Mouse (Mus musculus) CH12F3 (cell line): ENCODE measurements around the gene Lcn5.
"Not testable (repeated sequence)": the region's sequence is repeated elsewhere in the genome, so short reads cannot be mapped to it uniquely, and the experiment has no call there.

Source experiments
- in situ Hi-C: fragments of 300-500 bp; cut with MboI; formaldehyde crosslinking; loops from 2 replicates; pipeline ENCODE4 v1.14.3; 2020; ENCODE audit warnings: low sequenced_read_pairs

Gene Lcn5

DNA sequence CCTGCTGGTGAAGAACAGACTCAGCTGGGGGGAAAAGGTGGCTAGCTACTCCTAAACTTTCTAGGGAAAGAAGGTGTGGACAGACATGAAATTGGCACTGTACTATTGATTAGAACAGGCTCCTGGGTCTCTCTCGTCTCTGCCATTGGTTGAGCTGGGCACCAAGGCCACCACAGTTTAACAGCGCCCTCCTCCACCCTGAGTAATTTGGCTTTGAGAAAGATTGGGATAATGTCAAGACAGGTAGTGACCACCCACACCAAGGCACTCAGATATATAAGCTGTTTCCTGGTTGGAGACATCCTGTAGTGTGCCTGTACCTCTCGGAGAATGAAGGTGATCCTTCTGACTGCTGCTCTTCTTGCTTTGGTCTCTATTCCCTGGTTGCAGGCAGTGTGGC is 18.7 kb downstream of the Lcn5 start, which contains the start of gene Lcn6:
TSS of gene Lcn6 (plus strand) at position 301 of the 400 bp plus-strand sequence.
- in situ Hi-C loops = no loop called here

DNA sequence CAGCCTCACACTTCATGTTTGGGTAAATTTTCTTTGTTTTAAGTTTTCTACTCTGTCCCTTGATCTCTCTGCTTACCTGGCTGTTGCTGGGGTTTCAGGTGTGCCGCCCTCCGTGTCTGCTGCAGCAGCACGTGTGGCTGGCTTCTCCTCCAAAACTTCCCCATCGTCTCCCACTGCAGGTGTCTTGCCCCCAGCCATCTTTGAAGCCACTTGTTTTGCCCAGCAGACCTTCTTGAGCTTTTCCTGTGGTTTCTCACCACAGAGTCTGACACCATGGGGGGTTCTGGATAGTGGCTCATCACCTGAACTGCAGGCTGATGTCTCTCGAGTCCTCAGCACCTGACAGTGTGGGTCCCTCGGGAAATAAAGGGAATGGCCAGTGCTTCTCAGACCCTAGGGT is 21.8 kb downstream of the Lcn5 start:
- in situ Hi-C loops = no loop called here

DNA sequence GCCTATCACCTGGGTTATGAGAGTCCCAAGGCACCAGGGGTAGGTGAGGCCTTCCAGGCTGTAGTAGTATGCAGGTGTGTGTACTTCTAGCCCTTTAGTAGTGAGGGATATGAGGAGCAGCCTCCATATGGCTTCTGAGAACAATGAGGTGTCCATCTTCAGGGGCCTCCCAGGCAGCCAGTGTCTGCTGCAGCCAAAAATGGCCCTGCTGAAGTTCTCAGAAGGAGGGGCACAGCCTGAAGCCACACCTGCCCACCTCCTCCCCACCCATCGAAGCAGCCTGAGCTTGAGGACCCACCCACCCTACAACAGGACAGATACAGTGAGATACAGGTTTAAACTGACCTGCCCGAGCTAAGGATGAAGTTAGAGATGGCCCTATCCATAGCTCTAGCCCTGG is 24.7 kb downstream of the Lcn5 start, which contains the start of gene Lcn10:
TSS of gene Lcn10 (plus strand) at position 301 of the 400 bp plus-strand sequence.
- in situ Hi-C loops = no loop called here

DNA sequence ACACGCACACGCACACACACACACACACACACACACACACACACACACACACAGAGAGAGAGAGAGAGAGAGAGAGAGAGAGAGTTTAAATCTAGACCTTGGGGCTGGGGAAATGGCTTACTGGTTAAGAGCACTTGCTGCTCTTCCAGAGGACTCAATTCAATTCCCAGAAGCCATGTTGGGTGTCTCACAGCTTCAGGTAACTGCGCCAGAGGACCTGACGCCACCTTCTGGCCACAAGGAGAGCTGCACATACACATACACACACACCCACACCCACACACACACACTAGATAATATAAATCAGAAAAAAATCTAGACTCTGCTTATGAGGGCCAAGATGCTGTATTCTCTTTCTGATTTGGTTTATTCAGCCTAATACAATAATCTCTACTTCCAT is 29.2 kb downstream of the Lcn5 start:
- in situ Hi-C loops = no loop called here

DNA sequence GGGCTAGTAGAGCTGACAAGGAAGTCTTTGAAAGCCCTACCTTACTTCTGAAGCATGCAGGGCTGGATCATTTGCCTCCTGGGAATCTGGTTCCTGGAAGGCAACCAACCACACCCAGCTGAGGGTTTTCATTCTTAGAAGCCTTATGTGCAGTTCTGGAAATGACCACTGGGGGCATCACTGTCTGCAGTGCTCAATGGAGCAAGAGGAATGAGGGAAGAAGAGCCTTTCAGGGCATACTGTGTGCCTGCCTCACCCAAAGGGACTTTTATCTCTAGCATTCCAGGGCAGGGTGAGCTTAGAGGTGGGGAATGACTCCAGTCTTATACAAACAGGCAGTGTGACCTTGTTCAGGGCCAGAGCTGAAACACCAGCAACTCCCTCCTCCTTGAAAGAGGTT is 36.9 kb downstream of the Lcn5 start:
- in situ Hi-C loops = no loop called here

DNA sequence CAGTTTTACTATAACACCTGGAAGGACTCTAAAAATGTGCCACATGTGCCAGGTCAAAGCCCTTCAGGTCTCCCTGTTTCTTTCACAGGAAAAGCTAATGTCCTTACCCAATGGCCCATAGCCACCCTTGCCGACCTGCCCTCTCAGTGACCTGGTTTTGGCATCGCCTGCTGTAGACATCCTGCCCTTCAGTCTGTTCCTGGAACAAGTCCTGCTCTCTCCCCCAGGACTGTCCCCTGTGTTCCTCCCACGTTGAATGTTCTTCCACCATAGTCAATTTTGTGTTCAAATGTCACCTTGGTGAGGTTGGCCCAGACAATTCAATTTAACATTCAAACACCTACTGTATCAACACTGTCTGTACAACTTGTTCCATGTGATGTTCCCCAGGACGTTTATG is 39.2 kb downstream of the Lcn5 start:
- in situ Hi-C loops = no loop called here

DNA sequence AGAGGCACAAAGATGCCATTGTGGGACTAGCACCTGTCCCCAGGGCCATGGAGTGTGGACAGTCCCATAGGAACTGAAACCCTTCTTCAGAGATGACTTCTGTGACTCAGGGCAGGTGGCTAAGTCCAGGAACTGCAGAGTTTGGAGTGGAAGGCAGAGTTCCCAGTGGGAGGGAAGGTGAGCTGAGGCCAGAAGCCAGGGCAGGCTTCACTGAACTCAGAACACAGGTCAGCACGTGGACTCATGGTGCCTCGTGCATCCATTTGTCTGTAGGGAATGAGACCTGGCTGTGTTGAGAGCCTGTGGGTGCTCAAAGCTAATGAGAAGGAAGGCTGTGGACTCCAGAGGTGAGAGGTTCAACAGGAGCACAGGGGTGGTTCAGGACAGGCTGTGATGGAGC is 40.9 kb downstream of the Lcn5 start:
- in situ Hi-C loops = no loop called here

DNA sequence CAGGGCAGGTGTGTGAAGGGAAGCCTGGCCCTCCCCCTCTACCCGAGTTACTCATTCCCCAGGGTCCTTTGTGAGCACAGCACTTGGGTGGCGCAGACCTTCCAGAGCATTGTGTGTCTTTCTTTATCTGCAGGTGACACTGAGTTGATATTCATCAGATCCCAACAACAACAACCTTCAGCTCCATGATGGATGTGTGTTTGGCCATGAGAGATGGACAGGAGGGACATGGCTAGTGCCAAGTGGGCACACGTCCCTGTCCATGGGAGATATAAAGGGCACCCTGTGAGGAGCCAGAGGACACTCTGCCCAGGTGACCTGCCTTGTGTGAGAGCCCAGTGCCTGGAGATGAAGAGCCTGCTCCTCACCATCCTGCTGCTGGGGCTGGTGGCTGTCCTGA is 42.0 kb downstream of the Lcn5 start, which contains the start of gene Obp2a:
TSS of gene Obp2a (plus strand) at position 301 of the 400 bp plus-strand sequence.
- in situ Hi-C loops = not testable (repeated sequence)

DNA sequence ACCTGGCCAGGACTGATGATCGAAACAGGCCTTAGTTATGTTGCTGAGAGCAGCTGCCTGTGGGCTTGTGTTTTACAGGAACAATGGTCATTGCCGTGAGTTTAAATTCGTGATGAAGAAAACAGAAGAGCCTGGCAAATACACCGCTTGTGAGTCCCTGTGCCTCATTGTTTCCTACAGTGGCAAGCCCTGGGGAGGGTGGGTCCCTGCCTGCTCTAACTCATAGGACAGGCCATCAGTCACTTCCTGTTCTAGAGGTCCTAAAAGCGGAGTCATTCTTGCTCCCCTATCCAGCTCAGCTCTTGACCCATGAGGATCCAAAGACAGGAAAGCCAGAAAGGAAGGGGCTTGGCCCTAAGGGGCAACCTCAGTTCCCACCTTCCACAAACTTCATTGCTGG is 43.2 kb downstream of the Lcn5 start:
- in situ Hi-C loops = no loop called here

DNA sequence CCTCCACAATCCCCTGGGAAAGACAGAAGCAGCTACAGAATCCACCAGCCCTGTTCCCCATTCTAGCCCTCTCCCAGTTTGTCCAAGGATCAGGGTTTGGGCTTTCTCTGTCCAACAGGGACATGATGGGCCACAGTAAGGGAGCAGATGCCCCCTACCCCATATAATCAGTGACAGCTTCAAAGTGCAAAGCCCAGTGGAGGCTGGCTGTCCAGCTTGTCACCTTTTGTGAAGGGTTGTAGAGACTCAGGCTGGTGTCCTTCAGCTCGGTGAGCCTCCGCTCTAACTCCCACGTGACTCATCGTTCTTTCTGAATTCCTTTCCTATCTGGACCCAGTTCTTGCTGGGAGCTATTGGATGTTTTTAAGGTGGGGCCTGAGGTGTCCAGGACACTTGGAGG is 46.0 kb downstream of the Lcn5 start:
- in situ Hi-C loops = no loop called here

DNA sequence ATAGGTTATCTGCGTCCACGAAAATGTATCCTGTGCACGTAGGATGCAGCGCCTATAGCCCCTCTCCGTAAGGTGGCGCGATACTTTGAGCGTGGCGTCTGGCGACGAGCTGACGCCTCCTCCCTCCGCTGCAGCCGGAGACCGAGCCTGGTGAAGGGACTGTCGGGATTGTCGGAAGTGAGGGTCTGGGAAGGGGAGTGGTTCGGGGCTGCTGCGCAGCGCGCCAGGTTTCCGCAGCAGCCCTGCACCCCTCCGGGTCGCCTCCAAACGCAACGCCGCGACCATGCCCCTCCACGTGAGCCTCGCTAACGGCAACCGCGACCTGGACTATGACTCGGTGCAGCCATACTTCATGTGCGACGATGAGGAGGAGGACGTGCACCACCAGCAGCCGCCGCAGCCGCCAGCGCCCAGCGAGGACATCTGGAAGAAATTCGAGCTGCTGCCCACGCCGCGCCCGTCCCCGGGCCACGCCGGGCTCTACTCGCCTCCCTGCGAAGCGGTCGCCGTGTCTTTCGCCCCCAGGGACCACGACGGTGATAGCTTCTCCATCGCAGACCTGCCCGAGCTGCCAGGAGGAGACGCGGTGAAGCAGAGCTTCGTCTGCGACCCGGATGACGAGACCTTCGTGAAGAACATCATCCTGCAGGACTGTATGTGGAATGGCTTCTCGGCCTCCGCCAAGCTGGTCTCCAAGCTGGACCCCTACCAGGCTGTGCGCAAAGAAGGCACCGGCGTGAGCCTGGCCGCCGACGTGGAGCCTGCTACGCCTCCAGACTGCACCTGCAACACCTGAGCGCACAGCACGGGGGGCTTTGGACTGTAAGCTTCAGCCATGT is 49.1 kb downstream of the Lcn5 start, which contains the start of gene Bmyc:
TSS of gene Bmyc (plus strand) at position 97 of the 839 bp plus-strand sequence.
- in situ Hi-C loops = no loop called here

DNA sequence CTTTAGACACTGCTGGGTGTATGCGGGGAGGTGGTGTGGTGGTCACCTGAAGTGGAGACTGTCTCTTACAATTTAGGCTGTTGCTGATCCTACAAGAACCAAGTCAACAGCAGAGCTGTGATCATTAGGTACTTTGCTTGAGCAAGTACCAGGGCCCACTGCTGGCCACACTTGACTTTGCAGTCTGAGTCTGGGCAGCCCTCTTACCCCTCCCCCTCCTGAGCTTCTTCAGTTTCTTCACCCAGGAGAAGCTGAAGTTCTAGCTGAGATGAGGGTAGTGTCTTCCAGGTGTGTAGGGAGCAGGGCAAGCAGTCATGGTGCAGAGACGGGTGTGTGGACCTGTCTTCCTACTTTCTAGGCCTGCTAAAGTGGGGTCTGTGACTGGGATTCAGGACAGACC is 50.4 kb downstream of the Lcn5 start:
- in situ Hi-C loops = no loop called here

DNA sequence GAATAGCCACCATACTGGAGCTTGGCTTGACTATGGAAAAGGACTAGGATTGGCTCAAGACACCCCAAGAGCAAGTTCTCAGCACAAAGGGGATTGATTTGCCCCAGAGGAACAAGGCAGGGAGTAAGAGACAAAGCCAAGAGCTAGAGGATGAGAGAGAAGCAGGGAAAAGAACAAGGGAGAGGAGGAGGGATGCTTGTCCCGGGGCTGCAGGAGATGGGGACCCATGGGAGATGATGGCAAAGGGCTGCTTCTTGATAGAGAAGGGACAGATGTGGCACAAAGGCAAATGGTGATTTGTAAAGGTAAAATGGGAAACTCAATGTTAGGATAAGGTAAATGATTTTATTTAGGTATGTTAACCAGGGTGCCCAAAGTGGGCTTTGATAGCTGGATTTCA is 51.3 kb downstream of the Lcn5 start:
- in situ Hi-C loops = not testable (repeated sequence)

DNA sequence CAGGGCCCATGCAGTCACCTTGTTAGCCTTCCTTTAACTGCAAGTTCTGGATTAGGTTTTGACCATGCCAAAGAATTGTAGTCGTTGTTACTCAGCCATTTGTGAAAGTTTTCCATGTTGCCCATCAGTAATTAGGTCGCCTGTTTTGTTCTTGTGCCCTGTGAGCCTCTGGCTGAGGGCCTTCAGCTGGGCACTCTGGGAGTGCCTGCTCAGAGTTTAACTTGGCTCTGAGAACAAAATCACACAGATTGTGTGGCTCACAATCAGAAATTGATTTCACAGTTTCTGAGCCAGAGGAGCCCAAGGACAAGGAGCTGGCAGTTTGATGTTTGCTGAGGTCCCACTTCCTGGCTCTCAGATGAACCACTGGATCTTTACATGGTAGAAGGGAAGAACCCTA is 52.0 kb downstream of the Lcn5 start:
- in situ Hi-C loops = not testable (repeated sequence)
